Mouse (Mus musculus): ENCODE results near the gene Soga1. TPM values are rescaled to one million over a fixed set of nuclear protein-coding genes. Genes with fewer than 3 reads are reported as not detected.

Soga1 gene
- total RNA-seq, 2 experiments from 2014 or later, result 20.0 to 26.0 TPM

GRCm38 (mm10) chr2:157066731-157067430 lies 12.2 kb downstream of the Soga1 start:
- no peak for DNase-seq (ENCODE audit: low spot score in 2 of 2)
- intact Hi-C loops (cut with DNase I), result no loop called here

- intact Hi-C loops (cut with DNase I), result no loop called here
- no peak for DNase-seq (ENCODE audit: low spot score in 2 of 2)
These were observed 13.2 kb downstream of the Soga1 start for GRCm38 (mm10) chr2:157065879-157066226.

GRCm38 (mm10) chr2:157064978-157065878 lies 13.8 kb downstream of the Soga1 start:
- intact Hi-C loops (cut with DNase I), result no loop called here

GRCm38 (mm10) chr2:157064136-157064535 lies 14.9 kb downstream of the Soga1 start:
- intact Hi-C loops (cut with DNase I), result no loop called here
- DNase-seq (ENCODE audit: low spot score in 2 of 2), result no peak

More at GRCm38 (mm10) chr2:157064978-157065878, 13.8 kb downstream of the Soga1 start:
- DNase-seq (ENCODE audit: low spot score in 2 of 2), result no peak

GRCm38 (mm10) chr2:157063241-157063700 lies 15.8 kb downstream of the Soga1 start:
- intact Hi-C loops (cut with DNase I), result no loop called here
- peak in 1 of 2 experiments; percentile 33 for DNase-seq (ENCODE audit: low spot score in 2 of 2)

- no peak for DNase-seq (ENCODE audit: low spot score in 2 of 2)
- intact Hi-C loops (cut with DNase I), result no loop called here
These were observed 18.3 kb downstream of the Soga1 start for GRCm38 (mm10) chr2:157060557-157061305.

- intact Hi-C loops (cut with DNase I), result no loop called here
These were observed 19.0 kb downstream of the Soga1 start for GRCm38 (mm10) chr2:157060037-157060436.

GRCm38 (mm10) chr2:157059166-157059565 lies 19.9 kb downstream of the Soga1 start:
- intact Hi-C loops (cut with DNase I), result no loop called here
- DNase-seq (ENCODE audit: low spot score in 2 of 2), result no peak

More at GRCm38 (mm10) chr2:157060037-157060436, 19.0 kb downstream of the Soga1 start:
- no peak for DNase-seq (ENCODE audit: low spot score in 2 of 2)

- intact Hi-C loops (cut with DNase I), result no loop called here
These were observed 20.6 kb downstream of the Soga1 start for GRCm38 (mm10) chr2:157058342-157058998.

GRCm38 (mm10) chr2:157057758-157058157 lies 21.3 kb downstream of the Soga1 start:
- no peak for DNase-seq (ENCODE audit: low spot score in 2 of 2)
- intact Hi-C loops (cut with DNase I), result no loop called here

More at GRCm38 (mm10) chr2:157058342-157058998, 20.6 kb downstream of the Soga1 start:
- DNase-seq (ENCODE audit: low spot score in 2 of 2), result peak; percentile 68 to 72

GRCm38 (mm10) chr2:157057186-157057585 lies 21.9 kb downstream of the Soga1 start:
- intact Hi-C loops (cut with DNase I), result no loop called here
- DNase-seq (ENCODE audit: low spot score in 2 of 2), result no peak

GRCm38 (mm10) chr2:157055721-157056120 lies 23.3 kb downstream of the Soga1 start:
- intact Hi-C loops (cut with DNase I), result no loop called here
- DNase-seq (ENCODE audit: low spot score in 2 of 2), result no peak

GRCm38 (mm10) chr2:157054816-157055215 lies 24.2 kb downstream of the Soga1 start:
- peak in 1 of 2 experiments; percentile 34 for DNase-seq (ENCODE audit: low spot score in 2 of 2)
- intact Hi-C loops (cut with DNase I), result no loop called here

- intact Hi-C loops (cut with DNase I), result no loop called here
- DNase-seq (ENCODE audit: low spot score in 2 of 2), result no peak
These were observed 24.8 kb downstream of the Soga1 start for GRCm38 (mm10) chr2:157054297-157054696.

- DNase-seq (ENCODE audit: low spot score in 2 of 2), result no peak
- intact Hi-C loops (cut with DNase I), result no loop called here
These were observed 25.3 kb downstream of the Soga1 start for GRCm38 (mm10) chr2:157053787-157054186.

GRCm38 (mm10) chr2:157053124-157053523 lies 25.9 kb downstream of the Soga1 start:
- intact Hi-C loops (cut with DNase I), result no loop called here
- DNase-seq (ENCODE audit: low spot score in 2 of 2), result no peak

GRCm38 (mm10) chr2:157052448-157052847 lies 26.6 kb downstream of the Soga1 start:
- intact Hi-C loops (cut with DNase I), result no loop called here

GRCm38 (mm10) chr2:157049831-157050243 lies 29.2 kb downstream of the Soga1 start:
- DNase-seq (ENCODE audit: low spot score in 2 of 2), result peak in 1 of 2 experiments; percentile 48
- intact Hi-C loops (cut with DNase I), result loop anchor here (2.0 kb wide), 1 partner anchor 29 kb away; the partner anchor contains the start of gene Soga1

More at GRCm38 (mm10) chr2:157052448-157052847, 26.6 kb downstream of the Soga1 start:
- DNase-seq (ENCODE audit: low spot score in 2 of 2), result no peak
